Mouse (Mus musculus) megakaryocyte, embryonic 14.5 days (primary cell): ENCODE results near the gene Jaml. TPM values are rescaled to one million over a fixed set of nuclear protein-coding genes. Genes with fewer than 3 reads are reported as not detected.

Experiments used
- H3K27me3 ChIP-seq: replicated peaks from 2 replicates; pipeline ENCODE3; 2012; ENCODE audit warnings: inconsistent platforms
- H3K36me3 ChIP-seq: replicated peaks from 2 replicates; pipeline ENCODE3; 2012; ENCODE audit warnings: low read length, inconsistent platforms, mixed read lengths
- H3K4me1 ChIP-seq: 2 replicates; pipeline ENCODE4 v1.6.1; 2012; ENCODE audit warnings: inconsistent platforms
- H3K4me3 ChIP-seq: replicated peaks from 2 replicates; pipeline ENCODE3; 2012; ENCODE audit warnings: moderate library complexity, mild to moderate bottlenecking, inconsistent platforms
- H3K9me3 ChIP-seq: 2 replicates; pipeline ENCODE4 v1.6.1; 2012; ENCODE audit warnings: inconsistent platforms
- FLI1 ChIP-seq: IDR thresholded peaks from 2 replicates; pipeline ENCODE4 v1.6.1; 2012; ENCODE audit warnings: low read length, inconsistent platforms, mixed read lengths
- GATA1 ChIP-seq: IDR thresholded peaks from 3 replicates; pipeline ENCODE4 v1.6.1; 2012; ENCODE audit warnings: mixed read lengths, low read length, inconsistent platforms, borderline replicate concordance
- polyA plus RNA-seq: library from polyadenylated mRNA; stranded (reverse); fragments of >175 nt; gene quantifications from 2 replicates; pipeline ENCODE4 v1.2.3, GENCODE M21; 2012; ENCODE audit warnings: low replicate concordance; ENCODE audit not compliant: insufficient read depth

Gene Jaml
- polyA plus RNA-seq, 1 experiment = 0.40 TPM

DNA sequence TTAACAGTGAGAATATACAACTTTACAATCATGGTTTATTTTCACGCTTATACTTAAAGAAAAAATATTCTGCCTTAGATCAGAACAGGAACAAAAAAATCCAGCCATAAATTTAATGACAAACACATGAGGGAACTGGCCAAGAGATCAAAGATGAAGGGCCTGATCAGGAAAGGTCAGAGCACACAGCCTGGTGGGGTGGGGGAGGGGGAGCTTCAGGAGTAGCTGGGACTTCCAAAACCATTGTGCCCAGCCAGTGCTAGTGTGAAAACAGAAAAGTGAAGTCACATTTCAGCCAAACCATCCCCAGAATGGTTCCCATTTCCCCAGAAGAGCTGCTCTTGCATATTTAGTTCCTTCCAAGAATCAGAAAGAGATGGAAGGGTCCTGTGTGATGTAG is 23.5 kb downstream of the Jaml start:
- Histone ChIP-seq H3K36me3 (no peaks in the 10 kb centered on the region), H3K27me3 (peaks cover 70% of the 10 kb centered on the region), H3K9me3 (no peaks in the 10 kb centered on the region), H3K4me3 (no peak overlapping the region), H3K4me1 (peaks cover 11% of the 10 kb centered on the region)
- TF ChIP-seq FLI1 (no peak), GATA1 (no peak)

- no peak for TF ChIP-seq GATA1
- no peak for TF ChIP-seq FLI1
- Histone ChIP-seq H3K4me1 (peaks cover 6% of the 10 kb centered on the region), H3K9me3 (no peaks in the 10 kb centered on the region), H3K36me3 (no peaks in the 10 kb centered on the region), H3K4me3 (no peak overlapping the region), H3K27me3 (peaks cover 65% of the 10 kb centered on the region)
These were observed 24.4 kb downstream of the Jaml start for GRCm38 (mm10) chr9:45103211-45103979.

DNA sequence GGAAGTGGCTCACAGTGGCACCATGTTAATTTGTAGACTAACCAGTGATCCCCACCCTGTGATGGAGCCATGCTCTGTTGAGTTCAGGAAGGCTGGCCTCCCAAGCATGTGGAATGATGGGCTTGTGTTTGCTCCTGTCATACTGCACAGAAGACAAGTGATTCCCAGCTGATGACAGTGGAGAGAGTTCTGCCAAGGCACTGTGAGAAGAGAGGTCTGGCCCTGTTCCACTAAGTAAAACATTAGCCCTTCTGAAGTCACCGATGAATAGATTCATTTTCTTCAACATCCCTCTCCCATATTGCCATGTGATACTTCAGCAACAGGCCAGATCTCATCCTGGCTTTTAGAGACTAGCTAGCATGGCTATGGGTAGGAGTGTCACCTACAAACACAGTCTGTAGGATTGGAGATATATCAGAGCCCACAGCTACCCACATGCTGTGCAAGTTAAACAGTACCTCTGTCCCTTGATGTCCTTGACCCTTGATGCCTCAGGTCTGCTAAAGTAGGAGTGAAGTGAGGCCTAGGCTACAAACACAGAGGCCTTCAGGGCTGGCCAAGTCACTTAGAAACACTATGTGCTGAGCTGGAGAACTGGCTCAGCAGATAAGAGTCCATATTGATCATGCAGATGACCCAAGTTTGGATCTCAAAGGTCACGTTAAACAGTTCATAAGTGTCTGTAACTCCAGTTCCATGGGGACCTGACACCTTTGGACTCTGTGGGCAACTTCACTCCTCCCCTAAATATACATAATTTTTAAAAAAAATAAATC is 26.8 kb downstream of the Jaml start:
- no peak overlapping the region for H3K4me3 ChIP-seq
- no peaks in the 10 kb centered on the region for H3K9me3 ChIP-seq
- peaks cover 60% of the 10 kb centered on the region for H3K27me3 ChIP-seq
- no peak for TF ChIP-seq FLI1
- no peak for TF ChIP-seq GATA1
- no peaks in the 10 kb centered on the region for H3K4me1 ChIP-seq
- H3K36me3 ChIP-seq = no peaks in the 10 kb centered on the region

GRCm38 (mm10) chr9:45115706-45116105 is 36.7 kb downstream of the Jaml start:
- Histone ChIP-seq H3K4me1 (peaks cover 5% of the 10 kb centered on the region; the same call in 1 of the 2 replicates), H3K9me3 (no peaks in the 10 kb centered on the region), H3K27me3 (peaks cover 89% of the 10 kb centered on the region), H3K4me3 (no peak overlapping the region), H3K36me3 (no peaks in the 10 kb centered on the region)
- no peak for TF ChIP-seq GATA1
- TF ChIP-seq FLI1 = no peak

GRCm38 (mm10) chr9:45116819-45117218 is 37.8 kb downstream of the Jaml start:
- Histone ChIP-seq H3K9me3 (no peaks in the 10 kb centered on the region), H3K4me1 (peaks cover 9% of the 10 kb centered on the region; the same call in 1 of the 2 replicates), H3K4me3 (no peak overlapping the region), H3K27me3 (peaks cover 94% of the 10 kb centered on the region), H3K36me3 (no peaks in the 10 kb centered on the region)
- no peak for TF ChIP-seq FLI1
- TF ChIP-seq GATA1 = no peak

GRCm38 (mm10) chr9:45117741-45118431 is 38.9 kb downstream of the Jaml start, which contains the start of gene Scn2b:
Gene Scn2b (plus strand): TSS chr9:45117782.
- Histone ChIP-seq H3K4me3 (no peak within 1 kb of the TSS), H3K4me1 (peaks cover 16% of the 10 kb centered on the region; the same call in 1 of the 2 replicates)

GRCm38 (mm10) chr9:45118552-45118951 is 39.6 kb downstream of the Jaml start:
- Histone ChIP-seq H3K4me1 (peaks cover 16% of the 10 kb centered on the region; the same call in 1 of the 2 replicates), H3K36me3 (no peaks in the 10 kb centered on the region), H3K4me3 (no peak overlapping the region), H3K27me3 (peaks cover 96% of the 10 kb centered on the region), H3K9me3 (no peaks in the 10 kb centered on the region)
- TF ChIP-seq FLI1 (no peak), GATA1 (no peak)

More at GRCm38 (mm10) chr9:45117741-45118431, 38.9 kb downstream of the Jaml start, which contains the start of gene Scn2b:
- Histone ChIP-seq H3K9me3 (no peaks in the 10 kb centered on the region), H3K27me3 (peaks cover 95% of the 10 kb centered on the region), H3K36me3 (no peaks in the 10 kb centered on the region)
- TF ChIP-seq GATA1 (no peak), FLI1 (no peak)

DNA sequence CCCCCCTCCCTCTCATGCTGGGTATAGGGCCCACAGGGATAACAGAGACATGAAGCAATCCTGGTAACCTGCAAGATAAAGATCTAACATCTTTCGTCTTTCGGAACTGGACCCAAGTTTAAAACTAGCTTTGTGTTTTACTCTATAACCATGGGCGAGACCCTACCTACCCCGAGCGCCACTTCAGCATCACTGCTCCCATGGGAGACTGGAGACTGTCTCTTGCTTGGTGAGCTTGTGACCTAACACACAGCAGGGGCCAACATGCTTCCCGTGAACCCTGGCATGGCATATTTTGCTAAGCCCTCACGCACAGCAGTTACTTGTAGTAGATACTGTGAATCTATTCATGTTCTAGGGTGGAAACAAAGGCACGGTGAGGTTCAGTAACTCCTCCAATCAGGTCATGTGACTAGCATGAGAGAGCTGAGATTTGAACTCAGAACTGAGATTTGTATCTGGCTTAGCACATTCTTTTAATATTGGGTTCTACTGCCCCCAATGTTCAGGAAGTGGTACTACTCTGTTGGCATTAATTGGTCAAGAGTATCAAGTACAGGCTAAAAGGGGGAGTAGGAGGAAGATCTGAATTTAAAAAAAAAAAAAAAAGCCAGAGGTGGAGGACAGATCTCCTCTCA is 40.5 kb downstream of the Jaml start:
- Histone ChIP-seq H3K36me3 (no peaks in the 10 kb centered on the region), H3K9me3 (no peaks in the 10 kb centered on the region), H3K4me3 (no peak overlapping the region), H3K27me3 (peaks cover 96% of the 10 kb centered on the region), H3K4me1 (peaks cover 16% of the 10 kb centered on the region; the same call in 1 of the 2 replicates)
- TF ChIP-seq GATA1 (no peak), FLI1 (no peak)

DNA sequence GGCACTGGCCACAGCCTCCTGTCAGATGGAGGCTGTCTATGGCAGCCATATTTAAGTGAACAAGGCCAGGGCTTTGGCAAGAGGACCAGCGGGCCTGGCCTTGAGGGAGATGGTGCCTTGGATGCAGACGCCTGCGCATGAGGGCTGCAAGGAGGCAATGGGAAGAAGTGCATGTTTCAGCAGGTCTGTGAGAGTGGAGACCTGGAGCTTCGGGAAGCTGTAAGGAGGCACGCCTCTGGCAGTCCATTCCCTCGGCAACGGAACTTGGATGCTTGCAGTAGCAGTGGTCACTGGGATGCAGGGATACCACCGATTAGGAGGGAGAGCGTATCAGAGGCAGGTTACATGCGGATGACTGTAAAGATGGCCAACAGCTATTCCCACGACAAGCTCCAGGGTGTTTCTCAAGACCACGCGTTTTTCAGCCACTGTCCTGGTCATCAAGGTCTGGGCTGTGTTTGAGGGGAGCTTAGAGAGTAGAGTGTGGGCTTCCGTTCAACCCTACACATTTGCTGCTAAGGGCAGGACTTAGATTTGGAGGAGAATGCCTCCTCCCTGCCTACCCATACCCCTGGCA is 41.1 kb downstream of the Jaml start:
- H3K27me3 ChIP-seq = peaks cover 96% of the 10 kb centered on the region

More for the DNA sequence above, 41.1 kb downstream of the Jaml start:
- no peaks in the 10 kb centered on the region for H3K9me3 ChIP-seq
- peaks cover 16% of the 10 kb centered on the region; the same call in 1 of the 2 replicates for H3K4me1 ChIP-seq
- no peaks in the 10 kb centered on the region for H3K36me3 ChIP-seq
- no peak overlapping the region for H3K4me3 ChIP-seq
- TF ChIP-seq GATA1 = no peak
